ENCODE assay signal across 8 mouse cellular contexts in genomic region chr11:50212848-50213758, GRCm38 (mm10). TPM values are rescaled to one million over a fixed set of nuclear protein-coding genes. Genes with fewer than 3 reads are reported as not detected.
DNase-seq lines count a peak whose midpoint lies in the region; ATAC-seq and TF ChIP-seq lines count a peak whose summit lies in the region.

No protein-coding gene starts in this region.

- H3K27me3 ChIP-seq in cerebellum, adult 2 months (ENCODE audit: control insufficient read depth, insufficient read depth, low read length), result no peaks in the 10 kb centered on the region
- no peaks in the 10 kb centered on the region for H3K27me3 ChIP-seq in liver, embryonic 15.5 days
- H3K27me3 ChIP-seq in stomach, postnatal 0 days (ENCODE audit: control insufficient read depth, insufficient read depth, low read length), result no peaks in the 10 kb centered on the region

- peaks cover 24% of the 10 kb centered on the region for H3K4me1 ChIP-seq in cerebellum, adult 2 months (ENCODE audit: control insufficient read depth, insufficient read depth, low read length)
- H3K4me1 ChIP-seq in cortical plate, adult 2 months (ENCODE audit: control insufficient read depth, insufficient read depth, low read length), result peaks cover 9% of the 10 kb centered on the region
- peaks cover 73% of the 10 kb centered on the region for H3K4me1 ChIP-seq in liver, embryonic 15.5 days (replicated peaks)
- peaks cover 13% of the 10 kb centered on the region; the same call in 1 of the 2 replicates for H3K4me1 ChIP-seq in stomach, postnatal 0 days (replicated peaks; ENCODE audit: control insufficient read depth, insufficient read depth)

- peak overlapping the region; percentile 39 for H3K4me3 ChIP-seq in cerebellum, adult 2 months (replicated peaks; ENCODE audit: insufficient read depth, low read depth, low read length)
- H3K4me3 ChIP-seq in cortical plate, adult 2 months (ENCODE audit: insufficient read depth, low read length), result no peak overlapping the region
- no peak overlapping the region for H3K4me3 ChIP-seq in liver, embryonic 15.5 days (replicated peaks)
- H3K4me3 ChIP-seq in stomach, postnatal 0 days (ENCODE audit: low read depth, low read length), result no peak overlapping the region

- TF ChIP-seq POLR2A in cerebellum, adult 2 months (IDR thresholded peaks at IDR 0.05; ENCODE audit: borderline replicate concordance, insufficient read depth, low read length), result 0 out of 2 replicates have a peak, but pooled peaks have one; percentile 12
- TF ChIP-seq POLR2A in cortical plate, adult 2 months (IDR thresholded peaks at IDR 0.05; ENCODE audit: extremely low read depth, insufficient read depth, low read length), result no peak; the same call in 1 of the 2 replicates

- peak overlapping the region; percentile 90 for H3K27ac ChIP-seq in cerebellum, adult 2 months (ENCODE audit: insufficient read depth, low read length)
- H3K27ac ChIP-seq in cortical plate, adult 2 months (ENCODE audit: insufficient read depth, low read length), result peak overlapping the region; percentile 57
- peak overlapping the region; percentile 61 for H3K27ac ChIP-seq in liver, embryonic 15.5 days (replicated peaks)
- peak overlapping the region; percentile 81 for H3K27ac ChIP-seq in stomach, postnatal 0 days (replicated peaks)

- no peak for ATAC-seq in liver, embryonic 15.5 days (ENCODE audit: insufficient read depth)
- ATAC-seq in stomach, postnatal 0 days (ENCODE audit: low FRiP score, low TSS enrichment), result peak; percentile 83

- H3K4me2 ChIP-seq in liver, embryonic 15.5 days, result no peak overlapping the region; the same call in 1 of the 2 replicates
- H3K4me2 ChIP-seq in stomach, postnatal 0 days (replicated peaks; ENCODE audit: low read depth), result no peak overlapping the region

- no peaks in the 10 kb centered on the region for H3K9me3 ChIP-seq in liver, embryonic 15.5 days (replicated peaks)
- H3K9me3 ChIP-seq in stomach, postnatal 0 days (ENCODE audit: control insufficient read depth, low read length), result no peaks in the 10 kb centered on the region

- peaks cover 5% of the 10 kb centered on the region for H3K36me3 ChIP-seq in liver, embryonic 15.5 days (replicated peaks)
- no peaks in the 10 kb centered on the region; the same call in 1 of the 2 replicates for H3K36me3 ChIP-seq in stomach, postnatal 0 days (ENCODE audit: control insufficient read depth, insufficient read depth, low read length)

- TF ChIP-seq CTCF in cerebellum, adult 2 months (IDR thresholded peaks at IDR 0.05; ENCODE audit: borderline replicate concordance, insufficient read depth, low read depth, low read length), result no peak
- TF ChIP-seq CTCF in cortical plate, adult 2 months (IDR thresholded peaks at IDR 0.05; ENCODE audit: extremely low read depth, insufficient read depth, low read length), result no peak
- no peak for TF ChIP-seq CTCF in stomach, postnatal 0 days (IDR thresholded peaks at IDR 0.05; ENCODE audit: low read depth)

- 21% methylated on average over 11 of the region's 11 CpGs for WGBS in cerebellum, adult 2 months
- WGBS in liver, embryonic 15.5 days (ENCODE audit: insufficient replicate concordance), result 53% methylated on average over 11 of the region's 11 CpGs
- 44% methylated on average over 11 of the region's 11 CpGs for WGBS in stomach, postnatal 0 days

- no peak for TF ChIP-seq EP300 in stomach, postnatal 0 days (optimal IDR thresholded peaks at IDR 0.05)

- DNase-seq in cerebellum, adult 2 months, result peak; percentile 73 to 79
- no peak for DNase-seq in cerebellum, adult 11 months
- DNase-seq in Muller cell, postnatal 12 days (ENCODE audit: inconsistent ontology term), result peak; percentile 96
- peak; percentile 81 for DNase-seq in heart, postnatal 25 days (ENCODE audit: low spot score)
- peak; percentile 93 for DNase-seq in stomach, postnatal 0 days (ENCODE audit: low spot score)
- no peak for DNase-seq in frontal cortex, postnatal 14 days (ENCODE audit: low spot score in 2 of 2)

- H3K9ac ChIP-seq in liver, embryonic 15.5 days, result no peak overlapping the region
- H3K9ac ChIP-seq in stomach, postnatal 0 days (ENCODE audit: low read length), result no peak overlapping the region

- intact Hi-C loops in heart, postnatal 25 days (cut with DNase I), result loop anchor here (1.0 kb wide), 1 partner anchor 12 kb away; no protein-coding TSS in a partner anchor

RNA-seq across cellular contexts. Expression of gene Mgat4b, which starts 2.4 kb away (rescaled TPM):
- polyA plus RNA-seq in cerebellum, adult 2 months (2012; rRNA removed), result 65.1 and 68.9 TPM in 2 replicates
- 56.6 and 61.1 TPM in 2 replicates for polyA plus RNA-seq in cortical plate, adult 2 months (2012; rRNA removed)
- 10 to 100 TPM; 85.3 to 86.5 TPM for total RNA-seq in heart, postnatal 25 days (2021)
- 12.7 and 14.9 TPM in 2 replicates for polyA plus RNA-seq in liver, embryonic 15.5 days (2015; fragmentation: Nextera tagmentation; extraction: Ambion mirVana)
- 30.8 and 32.6 TPM in 2 replicates for polyA plus RNA-seq in stomach, postnatal 0 days (2015; fragmentation: Nextera tagmentation; extraction: Ambion mirVana)

RNA-seq across cellular contexts. Expression of gene Sqstm1, which starts 2.5 kb away (rescaled TPM):
- 377 and 381 TPM in 2 replicates for polyA plus RNA-seq in cerebellum, adult 2 months (2012; rRNA removed)
- polyA plus RNA-seq in cortical plate, adult 2 months (2012; rRNA removed), result 410 and 414 TPM in 2 replicates
- 100 to 1,000 TPM; 265 to 324 TPM for total RNA-seq in heart, postnatal 25 days (2021)
- polyA plus RNA-seq in liver, embryonic 15.5 days (2015; fragmentation: Nextera tagmentation; extraction: Ambion mirVana), result 161 and 189 TPM in 2 replicates
- 211 and 220 TPM in 2 replicates for polyA plus RNA-seq in stomach, postnatal 0 days (2015; fragmentation: Nextera tagmentation; extraction: Ambion mirVana)

RNA-seq across cellular contexts. Expression of gene Ltc4s, which starts 25.3 kb away (rescaled TPM):
- polyA plus RNA-seq in cerebellum, adult 2 months (2012; rRNA removed), result 9.0 and 12.8 TPM in 2 replicates
- polyA plus RNA-seq in cortical plate, adult 2 months (2012; rRNA removed), result 22.5 and 24.2 TPM in 2 replicates
- total RNA-seq in heart, postnatal 25 days (2021), result 1 to 10 TPM; 4.8 to 7.8 TPM
- 0.46 and 0.51 TPM in 2 replicates for polyA plus RNA-seq in liver, embryonic 15.5 days (2015; fragmentation: Nextera tagmentation; extraction: Ambion mirVana)
- polyA plus RNA-seq in stomach, postnatal 0 days (2015; fragmentation: Nextera tagmentation; extraction: Ambion mirVana), result 13.2 and 13.8 TPM in 2 replicates

RNA-seq across cellular contexts. Expression of gene Mrnip, which starts 38.9 kb away (rescaled TPM):
- 22.5 and 24.2 TPM in 2 replicates for polyA plus RNA-seq in cerebellum, adult 2 months (2012; rRNA removed)
- polyA plus RNA-seq in cortical plate, adult 2 months (2012; rRNA removed), result 23.7 and 24.9 TPM in 2 replicates
- total RNA-seq in heart, postnatal 25 days (2021), result 1 to 10 TPM; 2.3 to 2.7 TPM
- polyA plus RNA-seq in liver, embryonic 15.5 days (2015; fragmentation: Nextera tagmentation; extraction: Ambion mirVana), result 7.6 and 8.4 TPM in 2 replicates
- 6.1 and 6.2 TPM in 2 replicates for polyA plus RNA-seq in stomach, postnatal 0 days (2015; fragmentation: Nextera tagmentation; extraction: Ambion mirVana)

Comparison
In these comparisons a context has a peak if more than half of its experiments do, and no peak if none do; other contexts are left out.
1. DNase-seq: peak in cerebellum, adult 2 months (2 of 2), Muller cell, postnatal 12 days (single experiment), heart, postnatal 25 days (single experiment) and stomach, postnatal 0 days (single experiment); none in cerebellum, adult 11 months (single experiment) and frontal cortex, postnatal 14 days (0 of 2).
2. Peak in every context shown above with its lines, with median percentiles within 50 percentile points of each other: H3K27ac ChIP-seq.